In genomic region chr6:117268376-117268775, GRCm38 (mm10) we compare ENCODE assay signal across 19 mouse cellular contexts.
"Had no signal": no experiment of that assay in that cellular context is flagged by ENCODE, and none has a peak within 500 bp of the region (broad histone marks: within the 10 kb centered on the region; RNA-seq: fewer than 3 reads in every experiment).

No protein-coding gene starts in this region.

- ATAC-seq: intestine, embryonic 16.5 days had no signal

- H3K4me1 ChIP-seq: liver, embryonic 13.5 days had no signal

- H3K9ac ChIP-seq: limb, embryonic 13.5 days; liver, embryonic 13.5 days; lung, embryonic 14.5 days; neural tube, embryonic 13.5 days had no signal

- DNase-seq: kidney, adult 2 months; kidney, postnatal 25 days; layer of hippocampus, adult 9-11 months; liver; liver, embryonic 13.5 days; lung, postnatal 10 days; lung, postnatal 4 days; midbrain, embryonic 14.5 days; retina, postnatal 1 day; thymus, adult 2 months; thymus, postnatal 14 days had no signal

- H3K4me3 ChIP-seq: layer of hippocampus, adult 2 months; limb, embryonic 10.5 days; limb, embryonic 13.5 days; liver, embryonic 13.5 days; neural tube, embryonic 13.5 days had no signal

- H3K27me3 ChIP-seq: limb, embryonic 13.5 days; liver, embryonic 13.5 days; neural tube, embryonic 13.5 days had no signal

- H3K36me3 ChIP-seq: limb, embryonic 10.5 days; limb, embryonic 13.5 days; liver, embryonic 13.5 days; neural tube, embryonic 13.5 days had no signal

- H3K27ac ChIP-seq: kidney, postnatal 0 days; layer of hippocampus, adult 2 months; limb, embryonic 10.5 days; limb, embryonic 13.5 days; liver, embryonic 13.5 days; neural tube, embryonic 13.5 days had no signal

- H3K9me3 ChIP-seq: limb, embryonic 10.5 days; limb, embryonic 13.5 days; liver, embryonic 13.5 days; neural tube, embryonic 13.5 days had no signal

- H3K4me2 ChIP-seq: limb, embryonic 13.5 days; liver, embryonic 13.5 days; lung, embryonic 14.5 days; midbrain, embryonic 11.5 days; neural tube, embryonic 13.5 days had no signal
